Mouse (Mus musculus): ENCODE measurements around the gene Cep350.

DNA sequence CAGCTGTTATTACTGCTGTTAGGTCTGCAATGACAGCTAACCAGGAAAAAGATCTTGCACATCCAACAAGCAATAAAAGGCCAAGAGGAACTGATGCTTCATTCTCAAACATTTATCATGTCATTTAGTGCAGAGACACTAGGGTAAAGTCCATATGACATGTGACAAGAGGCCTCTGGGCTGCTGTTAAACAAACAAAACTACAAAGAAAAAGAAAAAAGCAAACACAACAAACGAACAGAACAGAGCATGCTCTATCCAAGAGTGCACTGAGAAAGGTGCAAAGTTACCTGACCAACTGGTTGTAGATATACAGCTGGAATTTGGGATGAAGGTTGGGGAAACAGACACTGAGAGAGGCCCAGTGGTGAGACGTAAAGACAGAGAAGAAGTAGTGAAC, 86.2 kb downstream of the Cep350 start:
- no peak for TF ChIP-seq CTCF (IDR thresholded peaks at IDR 0.05)
- no peak for TF ChIP-seq EP300 (IDR thresholded peaks at IDR 0.05)

All from lung, postnatal 0 days (tissue).